Mouse (Mus musculus) thymus, adult 2 months (tissue): ENCODE results near the gene Prss34. TPM values are rescaled to one million over a fixed set of nuclear protein-coding genes. Genes with fewer than 3 reads are reported as not detected.

ENCODE experiments used
- DNase-seq: peaks from one replicate; pipeline ENCODE4 v3.0.0; 2021
- H3K27ac ChIP-seq: fragments of 200-500 bp; 2 replicates; pipeline ENCODE4 v1.5.1; 2012; ENCODE audit warnings: low read length, control low read depth; ENCODE audit not compliant: control insufficient read depth, insufficient read depth
- H3K27me3 ChIP-seq: fragments of 200-500 bp; 2 replicates; pipeline ENCODE4 v1.6.1; 2012; ENCODE audit warnings: mild to moderate bottlenecking, low read length, moderate library complexity, mixed read lengths; ENCODE audit not compliant: control insufficient read depth, insufficient read depth
- H3K36me3 ChIP-seq: fragments of 200-500 bp; 2 replicates; pipeline ENCODE4 v1.6.1; 2012; ENCODE audit warnings: mild to moderate bottlenecking, low read length, moderate library complexity; ENCODE audit not compliant: control insufficient read depth, insufficient read depth
- H3K4me1 ChIP-seq: fragments of 200-500 bp; replicated peaks from 2 replicates; pipeline ENCODE4 v1.6.1; 2012; ENCODE audit warnings: low read length; ENCODE audit not compliant: control insufficient read depth, insufficient read depth
- H3K4me3 ChIP-seq: fragments of 200-500 bp; 2 replicates; pipeline ENCODE4 v1.5.1; 2012; ENCODE audit warnings: mild to moderate bottlenecking, low read length, control low read depth, moderate library complexity; ENCODE audit not compliant: control insufficient read depth, insufficient read depth
- CTCF ChIP-seq: fragments of 200-500 bp; IDR thresholded peaks from 2 replicates; pipeline ENCODE4 v1.5.1; 2012; ENCODE audit warnings: mild to moderate bottlenecking, control low read depth, low read length, moderate library complexity, borderline replicate concordance; ENCODE audit not compliant: control insufficient read depth, poor library complexity, insufficient read depth; ENCODE audit errors: extremely low read depth
- POLR2A ChIP-seq: fragments of 200-500 bp; IDR thresholded peaks from 2 replicates; pipeline ENCODE4 v1.6.1; 2012; ENCODE audit warnings: mild to moderate bottlenecking, low read length, control low read depth, moderate library complexity; ENCODE audit not compliant: control insufficient read depth, poor library complexity, insufficient read depth; ENCODE audit errors: extremely low read depth
- WGBS: fragments of 180-500 bp; shearing (Covaris S2); methylation state at CpG from one replicate; pipeline ENCODE4 v1.1.7; 2018; 5-methylcytosine and 5-hydroxymethylcytosine counted together
- polyA plus RNA-seq: library from polyadenylated mRNA; depleted of rRNA; stranded (reverse); fragments of >200 nt; gene quantifications from 2 replicates; pipeline ENCODE4 v1.2.3, GENCODE M21; 2012; rRNA removed

The Prss34 gene
- polyA plus RNA-seq, 1 experiment, result 1.3 TPM

- Histone ChIP-seq H3K36me3 (no peaks in the 10 kb centered on the region), H3K4me3 (no peak overlapping the region), H3K27me3 (no peaks in the 10 kb centered on the region), H3K4me1 (no peaks in the 10 kb centered on the region), H3K27ac (no peak overlapping the region)
- 91% methylated on average over 6 of the region's 6 CpGs for WGBS
- DNase-seq, result no peak
- TF ChIP-seq POLR2A (no peak), CTCF (no peak)
These were observed 41.8 kb downstream of the Prss34 start for GRCm38 (mm10) chr17:25340003-25340402.

- DNase-seq, result no peak
- Histone ChIP-seq H3K27ac (no peak overlapping the region), H3K4me3 (no peak overlapping the region), H3K27me3 (no peaks in the 10 kb centered on the region), H3K36me3 (no peaks in the 10 kb centered on the region), H3K4me1 (no peaks in the 10 kb centered on the region)
- WGBS, result 63% methylated on average over 3 of the region's 3 CpGs
- no peak for TF ChIP-seq CTCF
- no peak for TF ChIP-seq POLR2A
These were observed 43.3 kb downstream of the Prss34 start for GRCm38 (mm10) chr17:25341490-25341889.

GRCm38 (mm10) chr17:25345462-25345861 is 47.3 kb downstream of the Prss34 start, which contains the start of gene Tpsab1:
Gene Tpsab1 (minus strand): TSS chr17:25345562.
- no peaks in the 10 kb centered on the region for H3K27me3 ChIP-seq
- no peaks in the 10 kb centered on the region for H3K36me3 ChIP-seq
- WGBS, result 80% methylated on average over 4 of the region's 4 CpGs
- H3K4me3 ChIP-seq, result no peak within 1 kb of the TSS
- H3K4me1 ChIP-seq, result no peaks in the 10 kb centered on the region
- no peak for DNase-seq
- TF ChIP-seq POLR2A, result no peak
- no peak for TF ChIP-seq CTCF
- no peak within 1 kb of the TSS for H3K27ac ChIP-seq

Other genes with a start within 250 kb of the Prss34 start
- gene Tmem204, start 214.8 kb upstream of the Prss34 start, polyA plus RNA-seq, result 7.2 and 11.3 TPM in 2 replicates
- gene Telo2, start 182.4 kb upstream of the Prss34 start, polyA plus RNA-seq, result 26.4 and 28.1 TPM in 2 replicates
- gene Ptx4, start 177.6 kb upstream of the Prss34 start, polyA plus RNA-seq, result not detected in 2 replicates
- 43.4 and 45.9 TPM in 2 replicates for gene Clcn7, start 165.0 kb upstream of the Prss34 start, polyA plus RNA-seq
- gene Ccdc154, start 135.9 kb upstream of the Prss34 start, polyA plus RNA-seq, result 0.05 and 0.09 TPM in 2 replicates
- gene Gm38655, start 122.9 kb upstream of the Prss34 start, polyA plus RNA-seq, result 0.11 TPM in 1 of 2 replicates, not detected in the other
- gene BC003965, start 113.8 kb upstream of the Prss34 start, polyA plus RNA-seq, result 17.8 and 18.8 TPM in 2 replicates
- gene Unkl, start 110.0 kb upstream of the Prss34 start, polyA plus RNA-seq, result 60.1 and 64.6 TPM in 2 replicates
- 39.8 and 47.7 TPM in 2 replicates for gene Gnptg, start 58.3 kb upstream of the Prss34 start, polyA plus RNA-seq
- gene Tsr3, start 58.2 kb upstream of the Prss34 start, polyA plus RNA-seq, result 38.0 and 40.9 TPM in 2 replicates
- gene Baiap3, start 42.0 kb upstream of the Prss34 start, polyA plus RNA-seq, result 56.5 and 60.9 TPM in 2 replicates
- 304 and 316 TPM in 2 replicates for gene Ube2i, start 23.8 kb upstream of the Prss34 start, polyA plus RNA-seq
- 0.13 and 0.18 TPM in 2 replicates for gene Prss28, start 10.3 kb downstream of the Prss34 start, polyA plus RNA-seq
- gene Prss29, start 20.3 kb downstream of the Prss34 start, polyA plus RNA-seq, result 2.3 and 2.7 TPM in 2 replicates
- 0.44 and 0.61 TPM in 2 replicates for gene Tpsab1, start 47.2 kb downstream of the Prss34 start, polyA plus RNA-seq
- 4.7 and 7.6 TPM in 2 replicates for gene Tpsb2, start 67.9 kb downstream of the Prss34 start, polyA plus RNA-seq
- gene Tpsg1, start 70.9 kb downstream of the Prss34 start, polyA plus RNA-seq, result 0.80 and 1.8 TPM in 2 replicates
- gene Cacna1h, start 135.4 kb downstream of the Prss34 start, polyA plus RNA-seq, result 1.5 and 4.3 TPM in 2 replicates
- 0.19 and 0.42 TPM in 2 replicates for gene Tekt4, start 156.2 kb downstream of the Prss34 start, polyA plus RNA-seq
- not detected in 2 replicates for gene Sstr5, start 198.9 kb downstream of the Prss34 start, polyA plus RNA-seq